Mouse (Mus musculus) bone marrow, adult 2 months (tissue): ENCODE data around the gene Plekha1.

Experiments used
- CTCF ChIP-seq: fragments of 200-500 bp; IDR thresholded peaks from 2 replicates; pipeline ENCODE4 v1.5.1; 2011; ENCODE audit warnings: low read length, control low read depth; ENCODE audit not compliant: control insufficient read depth, insufficient read depth
- POLR2A ChIP-seq: fragments of 200-500 bp; IDR thresholded peaks from 2 replicates; pipeline ENCODE4 v1.6.1; 2011; ENCODE audit warnings: low read depth, mild to moderate bottlenecking, control low read depth, low read length, borderline replicate concordance; ENCODE audit not compliant: control insufficient read depth

DNA sequence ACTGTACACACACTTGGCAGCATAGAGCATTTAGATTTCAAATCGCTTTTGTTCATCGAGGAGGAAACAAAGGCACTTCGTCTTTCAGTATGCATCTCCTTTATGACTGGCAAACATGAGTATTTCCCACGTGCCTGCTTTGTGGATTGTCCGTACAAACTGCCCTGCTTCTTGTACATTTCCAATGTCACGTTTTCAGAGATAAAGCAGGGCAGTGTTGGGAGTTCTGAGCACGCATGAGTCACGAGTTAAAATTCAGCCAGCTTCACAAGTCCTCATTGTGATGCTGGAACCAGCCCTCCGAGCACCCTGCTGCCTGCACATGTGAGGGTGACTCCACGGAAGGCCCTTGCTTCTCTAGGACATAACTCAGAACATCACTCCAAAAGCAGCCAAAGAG, 45.9 kb upstream of the Plekha1 start:
- TF ChIP-seq CTCF = no peak
- TF ChIP-seq POLR2A = no peak
